Mouse (Mus musculus): ENCODE measurements around the gene Sez6.

- no peak for TF ChIP-seq GATA1 (IDR thresholded peaks at IDR 0.05; ENCODE audit: borderline replicate concordance, low read length)
- TF ChIP-seq FLI1 (IDR thresholded peaks at IDR 0.05; ENCODE audit: low read length) = no peak
Measured at GRCm38 (mm10) chr11:77885246-77885575, 45.4 kb upstream of the Sez6 start.
